Comparison of ENCODE assay signal across 7 mouse cellular contexts in the genomic region with DNA sequence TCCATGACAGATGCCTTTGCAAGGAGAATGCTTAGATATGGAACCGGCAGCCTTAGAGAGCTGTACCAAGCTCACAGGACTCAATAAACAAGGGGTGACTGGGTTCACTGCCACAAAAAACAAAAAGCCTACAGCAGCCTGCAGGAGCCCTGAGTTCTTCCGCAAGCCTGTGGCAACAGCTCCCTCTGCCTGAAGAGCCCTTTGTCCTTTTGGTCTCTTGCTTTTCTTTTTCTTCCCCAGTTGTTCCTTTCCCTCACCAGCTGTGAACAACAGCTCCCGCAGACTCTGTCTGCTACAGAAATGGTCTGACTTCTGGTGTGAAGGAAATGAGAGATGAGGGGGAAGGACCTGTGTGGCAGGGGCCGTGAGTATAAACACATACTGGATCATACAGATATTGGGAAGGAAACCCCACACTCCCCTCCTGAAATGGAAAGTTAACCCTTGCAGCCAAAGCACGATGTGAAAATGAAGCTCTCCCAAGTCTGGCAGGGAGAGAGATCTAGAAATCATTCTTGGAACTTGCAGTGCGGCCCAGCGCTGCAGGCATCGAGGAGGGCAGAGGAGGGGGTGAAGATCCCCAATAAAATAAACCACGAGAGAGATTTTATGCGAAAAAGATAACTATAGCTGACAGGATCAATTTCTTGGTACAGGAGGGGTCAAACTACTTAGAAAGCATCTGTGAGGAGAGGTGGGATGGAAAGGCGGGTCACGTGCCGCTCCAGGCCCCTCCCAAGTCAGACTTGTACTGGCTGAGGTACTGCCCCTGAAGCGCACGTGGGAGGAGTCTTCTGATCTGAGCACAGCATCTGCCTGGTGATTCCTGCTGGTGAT.
DNase-seq lines count a peak whose midpoint lies in the region; ATAC-seq and TF ChIP-seq lines count a peak whose summit lies in the region.

No protein-coding gene starts in this region.

- TF ChIP-seq POLR2A in CH12.LX (IDR thresholded peaks at IDR 0.05; ENCODE audit: low read depth, low read length): peak; percentile 54

- dilution Hi-C loops in CH12.LX (cut with MboI; ENCODE audit: extremely low pct_ligation_motif_present, extremely low pct_unique_long_range_greater_than_20kb, low sequenced_read_pairs): no loop called here

- H3K4me2 ChIP-seq in CH12.LX (ENCODE audit: insufficient read depth, low read depth, poor library complexity, severe bottlenecking): peak overlapping the region; percentile 76
- peak overlapping the region; percentile 49 for H3K4me2 ChIP-seq in forebrain, embryonic 13.5 days
- peak overlapping the region; percentile 57 for H3K4me2 ChIP-seq in lung, embryonic 16.5 days (ENCODE audit: low read depth, low read length)

- H3K9me3 ChIP-seq in CH12.LX (replicated peaks; ENCODE audit: low read length): peaks cover 2% of the 10 kb centered on the region
- H3K9me3 ChIP-seq in forebrain, embryonic 13.5 days (replicated peaks): no peaks in the 10 kb centered on the region
- no peaks in the 10 kb centered on the region for H3K9me3 ChIP-seq in lung, embryonic 16.5 days (ENCODE audit: control insufficient read depth, low read length)

- intact Hi-C loops in heart, postnatal 25 days (cut with DNase I): loop anchor here (10.0 kb wide), 1 partner anchor 192 kb away; no protein-coding TSS in a partner anchor

- H3K4me3 ChIP-seq in CH12.LX (replicated peaks in 1 of 3; ENCODE audit: low read depth in 2 of 3, low read length in 2 of 3, poor library complexity in 1 of 3): peak overlapping the region in 2 of 3 experiments; percentile 22 to 30
- peak overlapping the region; percentile 15 for H3K4me3 ChIP-seq in forebrain, embryonic 13.5 days
- H3K4me3 ChIP-seq in lung, embryonic 16.5 days (ENCODE audit: low read length): peak overlapping the region; percentile 32

- H3K9ac ChIP-seq in CH12.LX (ENCODE audit: insufficient read depth, low read depth): peak overlapping the region; percentile 72
- peak overlapping the region; percentile 35 for H3K9ac ChIP-seq in forebrain, embryonic 13.5 days
- H3K9ac ChIP-seq in lung, embryonic 16.5 days (ENCODE audit: low read length): peak overlapping the region; percentile 25; the same call in 1 of the 2 replicates

- DNase-seq in CH12.LX (ENCODE audit: extremely low read depth) (peak; percentile 89), adipocyte (ENCODE audit: low spot score) (peak; percentile 83)
- DNase-seq in heart, postnatal 25 days (ENCODE audit: low spot score): peak; percentile 2
- DNase-seq in kidney, postnatal 36 days: peak; percentile 50 to 62
- peak; percentile 74 for DNase-seq in retina, postnatal 1 day

- peaks cover 14 to 37% of the 10 kb centered on the region in 2 experiments for H3K4me1 ChIP-seq in CH12.LX (ENCODE audit: control insufficient read depth in 1 of 2, insufficient read depth in 2 of 2)
- H3K4me1 ChIP-seq in forebrain, embryonic 13.5 days: peaks cover 36% of the 10 kb centered on the region
- H3K4me1 ChIP-seq in lung, embryonic 16.5 days (replicated peaks; ENCODE audit: control insufficient read depth, insufficient read depth, low read length): peaks cover 10% of the 10 kb centered on the region; the same call in 1 of the 2 replicates

- in situ Hi-C loops in CH12.LX (cut with MboI; ENCODE audit: low pct_ligation_motif_present, low pct_unique_long_range_greater_than_20kb, low sequenced_read_pairs): no loop called here

- peaks cover 2% of the 10 kb centered on the region for H3K27me3 ChIP-seq in CH12.LX (replicated peaks)
- no peaks in the 10 kb centered on the region for H3K27me3 ChIP-seq in forebrain, embryonic 13.5 days
- no peaks in the 10 kb centered on the region for H3K27me3 ChIP-seq in lung, embryonic 16.5 days (ENCODE audit: control insufficient read depth, insufficient read depth, low read depth, low read length)

- peak; percentile 87 for ATAC-seq in forebrain, embryonic 13.5 days
- ATAC-seq in lung, embryonic 16.5 days (ENCODE audit: low read depth): peak; percentile 73

- WGBS in forebrain, embryonic 13.5 days: 8% methylated on average over 15 of the region's 15 CpGs
- 10% methylated on average over 15 of the region's 15 CpGs for WGBS in lung, embryonic 16.5 days

- H3K27ac ChIP-seq in CH12.LX (ENCODE audit: insufficient read depth, low read depth): peak overlapping the region; percentile 95
- peak overlapping the region; percentile 67 for H3K27ac ChIP-seq in forebrain, embryonic 13.5 days
- H3K27ac ChIP-seq in lung, embryonic 16.5 days (ENCODE audit: low read length): peak overlapping the region; percentile 19

- H3K79me2 ChIP-seq in CH12.LX (replicated peaks; ENCODE audit: control insufficient read depth, extremely low read depth, insufficient read depth, poor library complexity, severe bottlenecking): no peaks in the 10 kb centered on the region

- H3K36me3 ChIP-seq in CH12.LX (replicated peaks in 1 of 2; ENCODE audit: control insufficient read depth in 1 of 2, insufficient read depth in 1 of 2, low read length in 1 of 2): no peaks in the 10 kb centered on the region
- H3K36me3 ChIP-seq in forebrain, embryonic 13.5 days (ENCODE audit: poor library complexity, severe bottlenecking): no peaks in the 10 kb centered on the region
- H3K36me3 ChIP-seq in lung, embryonic 16.5 days (ENCODE audit: control insufficient read depth, insufficient read depth, low read length): no peaks in the 10 kb centered on the region

- no peak for TF ChIP-seq EP300 in CH12.LX (IDR thresholded peaks at IDR 0.05; ENCODE audit: low read length)

- peak in 1 of 2 experiments; percentile 59; a peak in 2 of 4 replicates for TF ChIP-seq CTCF in CH12.LX (conservative IDR thresholded peaks at IDR 0.05 in 1 of 2, IDR thresholded peaks at IDR 0.05 in 1 of 2; ENCODE audit: low read depth in 2 of 2, low read length in 2 of 2)

- TF ChIP-seq RAD21 in CH12.LX (IDR thresholded peaks at IDR 0.05; ENCODE audit: low read depth, low read length): peak; percentile 58

TF ChIP-seq in CH12.LX, 34 proteins besides CTCF, POLR2A, EP300 and RAD21:
- TF ChIP-seq ZC3H11A (IDR thresholded peaks at IDR 0.05; ENCODE audit: low read depth, low read length): no peak
- no peak for TF ChIP-seq ZKSCAN1 (IDR thresholded peaks at IDR 0.05; ENCODE audit: borderline replicate concordance, low read depth, low read length)
- 0 out of 2 replicates have a peak, but pooled peaks have one; percentile 46 for TF ChIP-seq TBP (conservative IDR thresholded peaks at IDR 0.05; ENCODE audit: low read depth, low read length)
- TF ChIP-seq MYC (IDR thresholded peaks at IDR 0.05; ENCODE audit: low read depth, low read length): peak; percentile 79
- peak; percentile 96 for TF ChIP-seq USF2 (conservative IDR thresholded peaks at IDR 0.05; ENCODE audit: low read depth, low read length)
- 0 out of 2 replicates have a peak, but pooled peaks have one; percentile 8 for TF ChIP-seq ELF1 (IDR thresholded peaks at IDR 0.05; ENCODE audit: low read depth, low read length)
- peak; percentile 99 for TF ChIP-seq MAX (IDR thresholded peaks at IDR 0.05; ENCODE audit: low read length)
- peak; percentile 97 for TF ChIP-seq USF1 (IDR thresholded peaks at IDR 0.05; ENCODE audit: low read depth, low read length)
- peak; percentile 44 for TF ChIP-seq SMC3 (IDR thresholded peaks at IDR 0.05; ENCODE audit: low read depth, low read length)
- peak; percentile 95 for TF ChIP-seq BHLHE40 (IDR thresholded peaks at IDR 0.05; ENCODE audit: low read depth, low read length)

Comparison
In these comparisons a context has a peak if more than half of its experiments do, and no peak if none do; other contexts are left out.
1. Peak in every context shown above with its lines: DNase-seq, ATAC-seq, H3K4me3 ChIP-seq and H3K27ac ChIP-seq.
2. DNase-seq: peak in every context shown above with its lines; median percentile 89 in CH12.LX; 83 in adipocyte; 74 in retina, postnatal 1 day; 56 in kidney, postnatal 36 days; 2 in heart, postnatal 25 days.
3. H3K27ac ChIP-seq: peak in every context shown above with its lines; median percentile 95 in CH12.LX; 67 in forebrain, embryonic 13.5 days; 19 in lung, embryonic 16.5 days.